Mouse (Mus musculus) ovary, postnatal 36 days (tissue): Measurements from ENCODE around the gene Lrch1.

Experiments used
- DNase-seq: peaks from one replicate; pipeline ENCODE4 v3.0.0; 2022; ENCODE audit warnings: low spot score, mixed read lengths

Gene Lrch1

GRCm38 (mm10) chr14:74814848-74815789 is 132.6 kb downstream of the Lrch1 start:
- DNase-seq = no peak

- DNase-seq = no peak
Measured at GRCm38 (mm10) chr14:74811617-74812016, 136.1 kb downstream of the Lrch1 start.

- DNase-seq = no peak
Measured at GRCm38 (mm10) chr14:74801961-74802360, 145.7 kb downstream of the Lrch1 start.

GRCm38 (mm10) chr14:74798063-74798890 is 149.4 kb downstream of the Lrch1 start:
- no peak for DNase-seq

- DNase-seq = no peak
Measured at GRCm38 (mm10) chr14:74797386-74798062, 150.2 kb downstream of the Lrch1 start.

- DNase-seq = peak; percentile 12
Measured at GRCm38 (mm10) chr14:74794931-74795330, 152.7 kb downstream of the Lrch1 start.

- DNase-seq = no peak
Measured at GRCm38 (mm10) chr14:74792793-74793192, 154.9 kb downstream of the Lrch1 start.

GRCm38 (mm10) chr14:74790535-74790934 is 157.1 kb downstream of the Lrch1 start:
- no peak for DNase-seq

- peak; percentile 33 for DNase-seq
Measured at GRCm38 (mm10) chr14:74788766-74789165, 158.9 kb downstream of the Lrch1 start.

GRCm38 (mm10) chr14:74787717-74788116 is 160.0 kb downstream of the Lrch1 start:
- DNase-seq = no peak

- no peak for DNase-seq
Measured at GRCm38 (mm10) chr14:74784243-74784934, 163.3 kb downstream of the Lrch1 start.

GRCm38 (mm10) chr14:74774046-74774619 is 173.5 kb downstream of the Lrch1 start:
- no peak for DNase-seq

GRCm38 (mm10) chr14:74767892-74768291 is 179.8 kb downstream of the Lrch1 start:
- no peak for DNase-seq

GRCm38 (mm10) chr14:74764191-74764918 is 183.3 kb downstream of the Lrch1 start:
- peak; percentile 71 for DNase-seq

GRCm38 (mm10) chr14:74736850-74737249 is 210.8 kb downstream of the Lrch1 start:
- DNase-seq = no peak

- DNase-seq = no peak
Measured at GRCm38 (mm10) chr14:74735471-74735870, 212.2 kb downstream of the Lrch1 start.

- DNase-seq = no peak
Measured at GRCm38 (mm10) chr14:74733397-74733796, 214.3 kb downstream of the Lrch1 start.

GRCm38 (mm10) chr14:74732079-74732783 is 215.4 kb downstream of the Lrch1 start, which contains the start of gene Esd:
Esd (plus strand) TSS chr14:74732297.
- peak; percentile 95 for DNase-seq

- no peak for DNase-seq
Measured at GRCm38 (mm10) chr14:74731221-74732078, 216.2 kb downstream of the Lrch1 start.
